Mouse (Mus musculus) embryonic fibroblast, embryonic 13.5 days (primary cell): ENCODE measurements around the gene Kcnt2. TPM values are rescaled to one million over a fixed set of nuclear protein-coding genes. Genes with fewer than 3 reads are reported as not detected.

Experiments used
- H3K27ac ChIP-seq: 2 replicates; pipeline ENCODE4 v1.5.1; 2012; ENCODE audit warnings: low read length, control low read depth, inconsistent platforms; ENCODE audit not compliant: insufficient read depth
- H3K4me1 ChIP-seq: 2 replicates; pipeline ENCODE4 v1.6.1; 2011; ENCODE audit warnings: low read length; ENCODE audit not compliant: control insufficient read depth, insufficient read depth
- H3K4me3 ChIP-seq: 2 replicates; pipeline ENCODE4 v1.5.1; 2011; ENCODE audit warnings: mild to moderate bottlenecking, control low read depth, low read length; ENCODE audit not compliant: insufficient read depth
- CTCF ChIP-seq: IDR thresholded peaks from 2 replicates; pipeline ENCODE4 v1.5.1; 2011; ENCODE audit warnings: mild to moderate bottlenecking, control low read depth, low read length, moderate library complexity, borderline replicate concordance; ENCODE audit not compliant: insufficient read depth
- POLR2A ChIP-seq: IDR thresholded peaks from 2 replicates; pipeline ENCODE4 v1.6.1; 2011; ENCODE audit warnings: low read depth, mild to moderate bottlenecking, control low read depth, low read length, moderate library complexity
- polyA plus RNA-seq: library from polyadenylated mRNA; stranded (reverse); fragments of >200 nt; gene quantifications from 2 replicates; pipeline ENCODE4 v1.2.4, GENCODE M21; 2011; ENCODE audit warnings: low read depth; ENCODE audit not compliant: missing spikeins, insufficient read length

The Kcnt2 gene
- polyA plus RNA-seq, 1 experiment: 6.2 TPM

- TF ChIP-seq POLR2A: no peak
- Histone ChIP-seq H3K4me3 (no peak overlapping the region), H3K27ac (no peak overlapping the region), H3K4me1 (no peaks in the 10 kb centered on the region)
Measured at GRCm38 (mm10) chr1:140275813-140276212, 29.9 kb downstream of the Kcnt2 start.

GRCm38 (mm10) chr1:140293140-140293539 lies 47.2 kb downstream of the Kcnt2 start:
- TF ChIP-seq CTCF (no peak), POLR2A (no peak)
- Histone ChIP-seq H3K27ac (no peak overlapping the region), H3K4me1 (no peaks in the 10 kb centered on the region), H3K4me3 (no peak overlapping the region)

DNA sequence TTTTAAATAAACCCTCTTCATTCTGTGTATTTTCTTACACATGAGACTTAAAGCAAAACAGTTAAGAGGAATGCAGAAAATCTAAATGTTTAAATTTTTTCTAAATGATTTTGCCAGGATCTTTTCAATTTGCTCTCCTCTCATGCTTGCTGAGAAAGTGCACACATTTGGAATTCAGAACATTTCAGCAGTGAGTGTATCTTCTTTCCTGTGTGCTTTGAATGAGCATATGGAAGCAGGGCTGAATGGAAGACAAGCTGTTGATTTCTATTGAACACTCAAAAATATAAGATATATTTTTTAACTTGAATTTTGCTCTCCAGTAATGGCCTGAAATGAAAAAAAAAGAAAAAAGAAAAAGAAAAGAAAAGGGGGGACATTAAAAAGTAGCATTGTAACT lies 49.5 kb downstream of the Kcnt2 start:
- no peak for TF ChIP-seq CTCF
- TF ChIP-seq POLR2A: no peak
- Histone ChIP-seq H3K4me3 (no peak overlapping the region), H3K4me1 (no peaks in the 10 kb centered on the region), H3K27ac (no peak overlapping the region)

- Histone ChIP-seq H3K4me3 (no peak overlapping the region), H3K4me1 (peaks cover 5% of the 10 kb centered on the region), H3K27ac (no peak overlapping the region)
- TF ChIP-seq POLR2A (no peak), CTCF (no peak)
Measured at GRCm38 (mm10) chr1:140304244-140304643, 58.3 kb downstream of the Kcnt2 start.

DNA sequence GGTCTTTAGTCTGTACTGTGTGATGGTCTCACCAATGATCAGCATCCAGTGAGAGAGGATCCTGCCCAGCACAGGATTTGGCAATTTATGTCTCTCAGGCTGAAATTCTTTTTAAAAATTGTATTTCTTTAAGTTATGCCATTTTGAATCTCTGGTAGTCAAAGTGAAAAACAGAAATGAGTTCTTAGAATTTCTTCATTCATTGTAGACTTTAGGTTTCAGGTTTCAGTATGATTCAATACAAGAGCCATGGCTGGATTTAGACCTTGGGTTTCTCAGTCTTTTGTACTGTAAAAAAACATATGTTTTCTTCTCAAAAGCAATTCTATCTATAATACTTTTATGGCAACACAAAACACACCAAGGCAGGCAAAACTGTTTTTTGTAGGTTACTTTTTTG lies 59.4 kb downstream of the Kcnt2 start:
- Histone ChIP-seq H3K27ac (peak overlapping the region; percentile 73), H3K4me3 (no peak overlapping the region), H3K4me1 (peaks cover 5% of the 10 kb centered on the region)
- TF ChIP-seq CTCF (no peak), POLR2A (no peak)

DNA sequence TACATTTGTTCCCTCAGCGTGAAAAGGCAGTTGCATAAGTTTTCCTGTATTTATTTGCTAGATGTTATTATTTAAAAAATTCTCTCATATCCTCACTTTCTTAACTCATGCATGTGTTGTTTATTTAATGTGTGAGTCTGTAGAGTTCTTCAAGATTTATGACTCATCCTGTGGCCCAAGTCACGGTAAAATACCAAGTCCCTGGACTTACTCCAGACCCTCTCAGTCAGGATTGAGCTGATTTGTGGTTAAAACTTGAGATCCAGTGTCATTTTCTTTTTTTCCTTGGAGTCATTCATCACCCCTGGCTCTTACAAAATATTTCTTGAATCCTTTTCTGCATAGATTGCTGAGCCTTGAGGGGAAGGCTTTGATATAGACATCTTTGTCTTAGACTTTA lies 60.4 kb downstream of the Kcnt2 start:
- H3K4me1 ChIP-seq: peaks cover 5% of the 10 kb centered on the region
- no peak overlapping the region for H3K27ac ChIP-seq
- H3K4me3 ChIP-seq: no peak overlapping the region
- TF ChIP-seq POLR2A: no peak
- TF ChIP-seq CTCF: no peak

DNA sequence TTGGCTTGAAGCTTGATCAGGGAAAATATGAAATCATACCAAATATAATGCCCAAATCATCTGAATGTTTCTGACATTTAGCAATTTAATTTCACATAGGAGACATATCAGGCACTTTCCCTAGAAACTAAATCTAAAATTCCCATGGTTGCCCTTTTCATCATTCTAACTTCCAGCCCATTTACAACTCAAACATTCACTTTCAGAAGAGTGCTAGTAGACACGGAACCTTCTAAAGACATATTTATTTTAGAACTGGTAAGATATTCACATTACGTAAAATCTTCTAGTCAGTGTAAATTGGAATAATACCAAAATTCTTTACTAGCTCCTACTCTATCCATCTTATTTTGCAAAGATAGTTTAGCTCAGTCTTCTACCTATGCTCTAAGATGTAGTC lies 64.8 kb downstream of the Kcnt2 start:
- no peak overlapping the region for H3K27ac ChIP-seq
- TF ChIP-seq POLR2A (no peak), CTCF (no peak)
- no peak overlapping the region for H3K4me3 ChIP-seq
- peaks cover 3% of the 10 kb centered on the region; the same call in 1 of the 2 replicates for H3K4me1 ChIP-seq

GRCm38 (mm10) chr1:140325088-140325487 lies 79.1 kb downstream of the Kcnt2 start:
- Histone ChIP-seq H3K27ac (no peak overlapping the region), H3K4me3 (no peak overlapping the region), H3K4me1 (no peaks in the 10 kb centered on the region)
- no peak for TF ChIP-seq CTCF
- no peak for TF ChIP-seq POLR2A

- Histone ChIP-seq H3K4me1 (no peaks in the 10 kb centered on the region), H3K27ac (no peak overlapping the region), H3K4me3 (no peak overlapping the region)
- TF ChIP-seq POLR2A (no peak), CTCF (no peak)
Measured at GRCm38 (mm10) chr1:140326709-140327108, 80.8 kb downstream of the Kcnt2 start.

DNA sequence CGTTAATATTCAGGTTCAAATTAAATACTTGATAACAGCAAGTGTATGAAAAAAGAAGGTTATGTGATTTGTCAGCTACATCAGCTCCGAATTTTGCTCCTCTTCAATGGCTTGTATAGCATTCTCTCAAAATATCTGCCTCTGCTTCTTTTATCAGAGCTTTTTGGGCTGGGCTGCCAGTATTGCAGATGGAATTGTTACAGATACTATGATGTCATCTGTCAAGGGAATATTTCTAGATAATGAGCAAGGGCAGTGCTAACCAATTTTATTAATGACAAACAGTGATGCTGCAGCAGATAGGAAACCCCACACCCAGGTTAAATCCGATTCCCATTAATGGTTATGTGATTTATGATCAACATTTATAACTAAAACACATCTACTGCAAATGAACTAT lies 87.7 kb downstream of the Kcnt2 start:
- no peak for TF ChIP-seq POLR2A
- TF ChIP-seq CTCF: no peak
- H3K4me3 ChIP-seq: no peak overlapping the region
- H3K4me1 ChIP-seq: no peaks in the 10 kb centered on the region
- no peak overlapping the region for H3K27ac ChIP-seq

DNA sequence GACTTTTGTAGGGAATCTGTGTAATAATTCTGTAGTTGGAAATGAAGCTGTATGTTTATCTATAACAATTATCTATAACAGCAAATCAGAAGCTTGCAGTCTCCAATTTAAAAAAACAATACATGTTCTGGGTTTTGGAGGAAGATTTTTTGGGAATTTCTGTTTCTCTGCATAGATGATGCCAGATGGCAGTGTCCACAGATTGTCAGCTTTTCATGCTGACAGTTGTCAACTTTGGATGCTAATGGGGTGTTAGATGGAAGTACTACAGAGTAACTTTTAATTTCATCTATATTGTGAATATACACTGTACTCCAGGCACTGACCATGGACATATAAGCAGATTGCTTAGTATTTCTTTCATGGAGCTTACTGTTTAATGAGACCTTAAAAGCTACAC lies 92.5 kb downstream of the Kcnt2 start:
- no peak for TF ChIP-seq POLR2A
- TF ChIP-seq CTCF: no peak
- no peaks in the 10 kb centered on the region for H3K4me1 ChIP-seq

More for the DNA sequence above, 92.5 kb downstream of the Kcnt2 start:
- no peak overlapping the region for H3K4me3 ChIP-seq
- H3K27ac ChIP-seq: no peak overlapping the region
